Mouse (Mus musculus) heart, postnatal 10 days (tissue): Measurements from ENCODE around the gene 1700125H20Rik. TPM values are rescaled to one million over a fixed set of nuclear protein-coding genes. Genes with fewer than 3 reads are reported as not detected.

Experiments
- DNase-seq, 2 experiments: peaks; one replicate each; pipeline ENCODE4 v3.0.0; 2021
- intact Hi-C: fragments of 180-260 bp; cut with DNase I; formaldehyde crosslinking; loops from one replicate; pipeline ENCODE4 v1.15.1; 2025
- total RNA-seq, 2 experiments: library from RNA; stranded (reverse); gene quantifications; 2 replicates each; pipeline ENCODE4 v1.2.3; 2021

The 1700125H20Rik gene
- total RNA-seq, 2 experiments from 2014 or later, result not detected

DNA sequence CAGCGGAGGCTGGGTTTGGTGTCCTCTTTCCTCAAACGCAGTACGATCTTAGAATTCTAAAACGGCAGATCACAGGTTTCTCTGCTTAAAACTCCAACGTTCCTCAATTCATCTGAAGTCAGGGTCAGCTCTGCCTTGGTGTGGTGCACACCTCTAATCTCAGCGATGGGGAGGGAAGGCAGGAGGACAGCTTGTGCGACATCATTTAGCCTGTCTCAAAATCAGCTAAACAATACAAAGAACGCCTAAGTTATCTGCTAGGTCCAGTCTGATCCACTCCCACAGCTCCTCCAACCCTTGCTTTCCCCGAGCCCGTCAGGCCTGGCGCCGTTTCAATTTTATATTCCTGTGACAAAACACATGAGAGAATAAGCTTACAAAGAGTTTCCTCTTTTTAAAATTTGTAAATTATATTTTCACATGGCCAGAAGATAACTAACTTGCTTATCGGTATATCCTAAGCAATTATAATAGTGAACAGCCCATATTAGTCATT is 13.1 kb downstream of the 1700125H20Rik start:
- DNase-seq, result peak in 1 of 2 experiments; percentile 44
- intact Hi-C loops, result loop anchor here (1.0 to 5.0 kb wide), 2 partner anchors 78 to 266 kb away; partner anchors contain the start of gene Znhit3

DNA sequence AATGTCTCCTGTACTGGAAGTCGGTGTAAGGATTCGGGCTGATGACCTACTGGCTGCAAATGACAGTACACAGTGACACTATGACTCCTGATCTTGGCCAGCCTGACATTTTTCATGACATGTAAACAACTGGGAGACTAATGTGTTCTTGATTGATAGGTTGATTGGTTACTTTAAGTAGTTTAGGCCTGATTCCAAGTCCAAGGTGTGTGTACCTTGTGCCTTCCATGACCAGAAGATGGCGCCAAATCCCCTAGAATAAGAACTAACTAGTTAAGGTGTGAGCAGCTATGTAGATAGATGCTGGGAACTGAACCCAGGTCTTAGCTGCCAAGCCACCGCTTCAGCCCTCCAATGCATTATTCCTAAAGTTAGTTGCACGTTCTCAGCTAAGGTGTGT is 13.9 kb downstream of the 1700125H20Rik start:
- intact Hi-C loops, result loop anchor here (5.0 kb wide), 1 partner anchor 267 kb away; the partner anchor contains the start of gene Znhit3
- DNase-seq, result peak; percentile 27 to 51

DNA sequence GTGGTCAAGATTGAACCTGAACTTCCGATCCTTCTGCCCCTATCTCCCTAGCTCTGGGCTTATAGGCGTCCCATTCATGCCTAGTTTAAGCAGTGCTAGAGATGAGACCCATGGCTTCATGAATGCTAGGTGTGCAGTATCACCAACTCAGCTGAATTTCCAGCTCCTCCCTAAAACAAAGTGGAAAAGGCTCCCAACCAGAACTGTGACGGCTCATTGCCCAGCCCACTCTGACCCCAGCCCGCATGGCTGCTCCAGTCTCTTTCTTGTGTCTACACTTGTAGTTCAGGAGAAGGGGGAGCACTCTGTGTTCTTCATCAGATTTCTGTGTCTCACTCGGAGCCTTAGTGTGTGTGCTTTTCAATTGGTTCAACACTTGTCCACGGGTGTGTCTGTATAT is 14.6 kb downstream of the 1700125H20Rik start:
- intact Hi-C loops, result loop anchor here (5.0 kb wide), 1 partner anchor 268 kb away; the partner anchor contains the start of gene Znhit3
- DNase-seq, result no peak

DNA sequence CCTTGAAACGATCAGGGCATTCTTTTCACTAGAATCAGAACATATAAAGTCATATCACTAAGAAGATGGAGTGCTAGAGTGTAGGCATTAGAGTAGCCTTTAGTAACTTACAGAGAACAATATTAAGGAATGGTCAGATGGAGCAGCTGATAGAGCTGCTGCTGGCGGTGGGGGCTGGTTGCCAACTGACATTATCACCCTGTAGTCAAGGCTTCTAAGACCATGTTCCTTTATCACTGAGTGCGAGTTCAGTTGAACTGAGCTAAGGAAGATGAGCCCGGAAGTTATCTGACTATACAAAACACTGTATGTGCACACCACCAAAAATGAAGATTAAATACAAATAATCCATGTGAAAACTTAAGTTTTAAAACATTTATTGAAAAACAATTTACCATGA is 18.9 kb downstream of the 1700125H20Rik start:
- intact Hi-C loops, result no loop called here

DNA sequence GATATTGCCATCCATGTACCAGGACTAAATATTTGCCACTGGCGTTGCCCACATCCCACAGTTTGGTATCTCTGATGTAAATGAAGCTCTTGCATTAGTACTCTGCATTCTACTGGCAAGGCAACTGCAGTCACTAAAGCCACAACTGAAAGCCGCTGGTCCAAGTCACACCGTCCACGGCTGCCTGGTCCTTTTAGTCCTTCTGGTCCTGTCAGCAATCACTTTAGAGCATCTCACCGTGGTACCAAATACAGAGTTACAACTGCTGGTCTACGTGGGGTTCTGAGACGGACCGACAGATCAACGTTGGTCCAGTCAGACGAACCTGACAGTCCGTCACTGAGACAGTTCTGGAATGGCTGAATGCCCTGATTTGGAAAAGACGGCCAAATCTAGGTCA is 20.5 kb downstream of the 1700125H20Rik start:
- intact Hi-C loops, result no loop called here

More for the DNA sequence above, 18.9 kb downstream of the 1700125H20Rik start:
- DNase-seq, result no peak

DNA sequence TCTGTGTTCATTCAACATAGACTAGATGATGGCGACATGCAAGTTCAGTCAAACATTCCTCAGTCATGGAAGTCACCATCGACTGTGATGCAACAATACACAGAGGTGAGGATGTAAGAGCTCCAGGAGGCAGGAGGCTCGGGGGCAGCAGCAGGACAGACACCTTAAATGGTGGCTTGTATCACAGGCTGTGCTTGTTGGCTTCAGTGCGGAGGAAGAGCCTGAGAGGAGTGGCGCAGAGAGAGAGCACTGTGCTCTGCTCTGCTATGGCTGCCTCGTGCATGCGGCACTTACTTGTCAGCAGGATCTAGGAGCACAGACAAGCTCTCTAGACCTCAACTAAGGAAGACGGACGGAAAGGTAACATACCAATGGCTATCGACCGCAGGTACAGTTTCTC is 24.0 kb downstream of the 1700125H20Rik start:
- intact Hi-C loops, result no loop called here
- DNase-seq, result no peak

More for the DNA sequence above, 20.5 kb downstream of the 1700125H20Rik start:
- no peak for DNase-seq

DNA sequence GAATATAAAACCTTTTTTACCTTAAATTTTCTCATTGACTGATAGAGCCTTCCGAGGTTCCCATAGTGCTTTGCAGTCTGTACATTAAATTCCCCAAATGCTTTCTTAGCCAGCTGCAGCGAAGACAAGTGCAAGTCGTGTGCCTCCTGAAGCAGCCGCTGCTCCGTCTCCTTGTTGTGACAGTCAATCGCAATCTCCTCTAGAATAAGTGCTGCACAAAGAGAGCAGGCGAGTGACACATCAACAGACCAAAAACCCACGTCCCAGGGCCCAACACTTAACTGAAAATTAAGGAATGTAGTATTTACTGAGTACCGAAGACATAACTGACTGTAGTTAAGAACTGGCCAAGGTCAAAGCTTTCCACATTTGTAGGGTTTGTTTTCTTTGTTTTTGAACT is 25.8 kb downstream of the 1700125H20Rik start:
- no peak for DNase-seq
- intact Hi-C loops, result no loop called here

DNA sequence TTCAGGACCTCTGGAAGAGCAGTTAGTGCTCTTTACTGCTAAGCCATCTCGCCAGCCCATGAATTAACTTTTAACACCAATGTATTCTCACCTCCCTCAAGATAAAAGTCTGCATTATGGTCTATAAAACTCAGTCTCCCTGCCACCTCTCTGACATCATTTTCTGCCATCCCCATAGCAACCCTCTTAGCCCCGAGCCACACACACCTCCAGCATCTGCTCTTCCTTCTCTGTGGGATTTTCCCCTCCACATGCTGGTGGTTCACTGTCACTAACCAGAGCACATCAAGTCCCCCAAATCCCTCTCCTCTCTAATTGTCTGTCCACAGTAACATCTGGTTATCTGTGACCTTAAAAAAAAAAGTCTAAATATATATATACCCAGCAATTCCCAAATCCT is 28.7 kb downstream of the 1700125H20Rik start:
- intact Hi-C loops, result no loop called here
- no peak for DNase-seq

DNA sequence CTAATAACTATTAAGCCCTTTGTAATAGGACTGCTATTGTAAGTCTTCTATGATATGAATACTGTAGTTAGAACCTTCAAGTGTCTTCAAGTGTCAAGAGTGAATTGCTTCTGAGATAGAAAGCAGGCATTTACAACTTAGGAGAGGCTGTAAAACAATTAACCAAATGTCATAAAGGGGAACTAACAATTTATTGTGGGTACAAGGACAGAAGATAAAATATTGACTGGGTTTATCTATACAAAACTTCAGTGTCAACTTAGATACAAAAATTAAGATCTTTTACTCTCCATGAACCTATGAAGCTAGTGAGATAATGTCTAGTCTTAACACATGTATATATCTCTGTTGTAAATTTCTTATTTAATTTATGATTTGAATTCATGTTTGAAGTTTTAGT is 36.0 kb downstream of the 1700125H20Rik start:
- intact Hi-C loops, result no loop called here
- no peak for DNase-seq

DNA sequence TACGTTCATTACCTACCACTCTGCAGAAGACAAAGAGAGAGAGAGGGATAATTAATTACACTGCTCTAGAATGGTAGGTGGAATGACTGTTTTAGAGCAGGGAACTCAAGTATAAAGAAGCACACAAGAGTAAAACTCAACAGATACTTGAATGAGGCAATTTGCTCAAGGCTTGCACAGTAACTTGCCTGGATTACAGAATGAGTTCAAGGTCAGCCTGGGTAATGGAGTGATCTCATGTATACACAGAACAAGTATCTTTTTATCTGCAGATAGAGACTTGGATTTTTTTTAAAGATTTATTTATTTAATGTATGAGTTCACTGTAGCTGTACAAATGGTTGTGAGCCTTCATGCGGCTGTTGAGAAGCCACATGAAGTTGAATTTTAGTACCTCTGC is 40.9 kb downstream of the 1700125H20Rik start:
- no peak for DNase-seq
- intact Hi-C loops, result no loop called here

DNA sequence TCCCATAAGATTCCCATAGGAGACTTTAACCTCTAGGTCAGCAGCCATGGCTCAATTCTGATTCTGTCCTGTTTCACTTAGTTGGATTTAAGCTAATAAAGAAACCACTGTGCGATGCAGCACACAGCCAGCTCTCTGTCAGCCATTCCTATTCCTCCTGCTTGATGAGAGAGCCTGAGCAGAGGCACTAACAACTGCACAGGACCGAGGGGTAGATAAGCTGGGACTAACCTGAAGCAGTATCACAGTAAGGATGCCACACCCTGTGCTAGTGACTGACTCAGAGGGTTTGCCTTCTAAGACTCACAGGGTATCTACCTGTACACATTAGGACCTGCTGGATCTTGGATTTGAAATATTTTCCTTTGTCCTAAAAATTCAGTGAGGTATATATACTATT is 43.0 kb downstream of the 1700125H20Rik start:
- DNase-seq, result no peak
- intact Hi-C loops, result no loop called here

DNA sequence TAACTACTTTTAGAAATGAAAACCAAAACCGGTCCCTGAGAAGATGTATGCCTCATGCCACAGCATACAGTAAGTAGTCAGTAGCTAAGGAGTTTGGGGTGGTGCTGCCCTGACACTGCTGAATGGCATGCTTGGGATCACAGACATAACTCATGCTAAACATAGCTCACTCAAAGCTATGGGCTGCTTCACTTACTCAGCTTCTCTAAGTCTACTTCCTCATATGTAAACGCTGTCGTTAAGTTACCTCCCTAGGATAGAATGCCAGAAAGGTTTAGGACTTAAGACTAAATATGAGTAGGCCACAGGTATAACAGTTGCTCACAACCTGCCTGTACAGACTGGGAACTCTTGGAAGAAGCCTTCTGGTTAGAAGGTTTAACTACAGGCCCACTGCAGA is 44.5 kb downstream of the 1700125H20Rik start:
- intact Hi-C loops, result no loop called here
- no peak for DNase-seq

DNA sequence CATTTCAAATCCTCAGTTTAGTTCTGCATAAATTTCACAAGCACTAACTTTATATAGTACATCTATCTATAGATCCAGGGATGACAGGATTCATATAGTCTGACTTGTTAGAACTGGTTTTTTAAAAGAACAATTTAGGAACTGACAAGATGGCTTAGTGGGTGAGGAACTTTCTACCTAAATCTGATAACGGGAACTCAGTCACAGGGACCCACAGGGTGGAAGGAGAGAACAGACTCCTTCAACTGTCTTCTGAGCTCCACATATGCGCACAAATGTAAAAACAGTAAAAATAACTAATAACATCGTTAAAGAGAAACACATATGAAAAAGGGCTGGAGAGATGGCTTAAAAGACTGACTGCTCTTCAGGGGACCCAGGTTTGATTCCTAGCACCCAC is 48.8 kb downstream of the 1700125H20Rik start:
- intact Hi-C loops, result no loop called here
- no peak for DNase-seq

DNA sequence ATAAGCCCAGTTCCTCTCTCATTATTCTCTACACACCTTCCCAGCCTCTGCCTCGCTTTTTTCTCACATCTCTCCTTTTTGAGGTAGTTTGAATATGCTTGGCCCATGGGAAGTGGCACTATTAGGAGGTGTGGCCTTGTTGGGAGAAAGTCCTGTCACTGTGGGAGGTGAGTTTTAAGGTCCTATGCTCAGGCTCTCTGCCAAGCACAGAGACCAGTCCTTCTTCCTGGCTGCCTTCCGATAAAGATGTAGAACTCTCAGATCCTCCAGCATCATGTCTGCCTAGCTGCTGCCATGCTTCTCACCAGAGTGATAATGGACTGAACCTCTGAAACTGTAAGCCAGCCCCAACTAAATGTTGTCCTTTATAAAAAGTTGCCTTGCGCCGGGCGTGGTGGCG is 52.4 kb downstream of the 1700125H20Rik start:
- no peak for DNase-seq
- intact Hi-C loops, result no loop called here

DNA sequence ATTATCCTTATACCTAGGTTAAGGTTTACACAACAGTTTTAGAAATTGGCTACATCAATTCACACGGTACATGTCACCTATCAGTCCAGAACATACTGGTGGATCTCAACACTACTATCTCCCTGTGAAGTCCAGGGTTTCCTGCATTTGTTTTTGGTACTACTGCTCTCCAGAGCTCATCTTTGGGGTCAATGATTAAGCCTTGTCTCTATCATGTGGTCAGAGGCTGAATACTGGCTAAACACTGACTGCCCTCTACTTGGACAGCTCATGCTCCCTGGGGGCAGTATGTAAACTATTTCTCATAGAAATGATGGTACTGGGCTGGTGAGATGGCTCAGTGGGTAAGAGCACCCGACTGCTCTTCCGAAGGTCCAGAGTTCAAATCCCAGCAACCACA is 53.0 kb downstream of the 1700125H20Rik start:
- no peak for DNase-seq
- intact Hi-C loops, result no loop called here

Other genes with a start within 250 kb of the 1700125H20Rik start
- gene Car4, start 212.6 kb upstream of the 1700125H20Rik start, total RNA-seq, result 10 to 100 TPM; 46.9 to 55.9 TPM
- gene Usp32, start 30.2 kb upstream of the 1700125H20Rik start, total RNA-seq, result 10 to 100 TPM; 22.7 to 23.1 TPM
- 10 to 100 TPM; 28.7 to 29.1 TPM for gene Appbp2, start 64.7 kb downstream of the 1700125H20Rik start, total RNA-seq
- gene Ppm1d, start 140.8 kb downstream of the 1700125H20Rik start, total RNA-seq, result 10 to 100 TPM; 11.3 to 13.2 TPM
- 10 to 100 TPM; 31.9 to 34.6 TPM for gene Bcas3, start 182.8 kb downstream of the 1700125H20Rik start, total RNA-seq